Mouse (Mus musculus) MEL (cell line): ENCODE data around the gene Necab3. TPM values are rescaled to one million over a fixed set of nuclear protein-coding genes. Genes with fewer than 3 reads are reported as not detected.

Experiments used
- DNase-seq: peaks from one replicate; pipeline ENCODE4 v3.0.0; 2011; ENCODE audit warnings: low read depth, low spot score
- H3K27ac ChIP-seq: 2 replicates; pipeline ENCODE4 v1.5.1; 2012; ENCODE audit warnings: low read depth, mild to moderate bottlenecking, control low read depth, low read length, moderate library complexity; ENCODE audit not compliant: control insufficient read depth
- H3K27me3 ChIP-seq, 2 experiments: fragments of 150-350 bp in 1 of 2; sonication (generic) in 1 of 2; 2 replicates each; pipeline ENCODE4 v1.6.1; 2012; ENCODE audit warnings: low read length in 2 of 2, mild to moderate bottlenecking in 2 of 2, improper control_type of control experiment in 1 of 2, moderate library complexity in 1 of 2; ENCODE audit not compliant: insufficient read depth in 2 of 2, control insufficient read depth in 1 of 2
- H3K36me3 ChIP-seq, 2 experiments: 2 replicates each; pipeline ENCODE4 v1.6.1; 2012 to 2014; ENCODE audit warnings: low read length in 2 of 2, improper control_type of control experiment in 1 of 2, inconsistent platforms in 1 of 2, mild to moderate bottlenecking in 1 of 2; ENCODE audit not compliant: insufficient read depth in 2 of 2, control insufficient read depth in 1 of 2
- H3K4me1 ChIP-seq, 2 experiments: fragments of 150-350 bp in 1 of 2; sonication (generic) in 1 of 2; 2 replicates each; pipeline ENCODE4 v1.6.1; 2012; ENCODE audit warnings: low read length in 2 of 2, improper control_type of control experiment in 1 of 2, mild to moderate bottlenecking in 1 of 2; ENCODE audit not compliant: insufficient read depth in 2 of 2, control insufficient read depth in 1 of 2
- H3K4me3 ChIP-seq, 2 experiments: fragments of 150-350 bp in 1 of 2; sonication (generic) in 1 of 2; 2 replicates each; pipeline ENCODE4 v1.5.1; 2012; ENCODE audit warnings: low read depth in 2 of 2, low read length in 2 of 2, mild to moderate bottlenecking in 2 of 2, moderate library complexity in 2 of 2, control low read depth in 1 of 2, improper control_type of control experiment in 1 of 2; ENCODE audit not compliant: control insufficient read depth in 1 of 2, insufficient read depth in 1 of 2
- H3K79me2 ChIP-seq: 2 replicates; pipeline ENCODE4 v1.6.1; 2012; ENCODE audit warnings: mild to moderate bottlenecking, low read length, moderate library complexity; ENCODE audit not compliant: control insufficient read depth, poor library complexity, insufficient read depth
- H3K9ac ChIP-seq: 2 replicates; pipeline ENCODE4 v1.6.1; 2012; ENCODE audit warnings: low read depth, mild to moderate bottlenecking, control low read depth, low read length, moderate library complexity; ENCODE audit not compliant: control insufficient read depth, poor library complexity, severe bottlenecking
- H3K9me3 ChIP-seq: fragments of 150-350 bp; sonication (generic); replicated peaks from 2 replicates; pipeline ENCODE4 v1.6.1; 2012; ENCODE audit warnings: mild to moderate bottlenecking, low read length, improper control_type of control experiment, moderate library complexity; ENCODE audit not compliant: insufficient read depth
- BHLHE40 ChIP-seq: IDR thresholded peaks from 2 replicates; pipeline ENCODE4 v1.6.1; 2012; ENCODE audit warnings: low read depth, mild to moderate bottlenecking, inconsistent platforms, low read length, improper control_type of control experiment, borderline replicate concordance
- CHD1 ChIP-seq: IDR thresholded peaks from 2 replicates; pipeline ENCODE4 v1.6.1; 2012; ENCODE audit warnings: low read depth, mild to moderate bottlenecking, inconsistent platforms, low read length, improper control_type of control experiment
- CHD2 ChIP-seq: IDR thresholded peaks from 2 replicates; pipeline ENCODE4 v1.6.1; 2011; ENCODE audit warnings: low read length, improper control_type of control experiment
- CTCF ChIP-seq, 3 experiments: IDR thresholded peaks in 2 of 3; conservative IDR thresholded peaks in 1 of 3; 2 replicates each; pipeline ENCODE4 v1.5.1; 2011 to 2012; ENCODE audit warnings: low read length in 3 of 3, low read depth in 2 of 3, mild to moderate bottlenecking in 2 of 3, improper control_type of control experiment in 1 of 3, inconsistent platforms in 1 of 3, mixed read lengths in 1 of 3, moderate library complexity in 1 of 3; ENCODE audit not compliant: control insufficient read depth in 1 of 3, insufficient read depth in 1 of 3, poor library complexity in 1 of 3, severe bottlenecking in 1 of 3
- ELF1 ChIP-seq: IDR thresholded peaks from 2 replicates; pipeline ENCODE4 v1.6.1; 2014; ENCODE audit warnings: low read depth, mild to moderate bottlenecking, inconsistent platforms, low read length, improper control_type of control experiment, moderate library complexity
- EP300 ChIP-seq, 2 experiments: IDR thresholded peaks; 2 replicates each; pipeline ENCODE4 v1.6.1; 2011; ENCODE audit warnings: improper control_type of control experiment in 2 of 2, low read length in 2 of 2, low read depth in 1 of 2, mild to moderate bottlenecking in 1 of 2
- GABPA ChIP-seq: IDR thresholded peaks from 2 replicates; pipeline ENCODE4 v1.6.1; 2012; ENCODE audit warnings: low read depth, mild to moderate bottlenecking, inconsistent platforms, low read length, improper control_type of control experiment, moderate library complexity
- HCFC1 ChIP-seq: IDR thresholded peaks from 2 replicates; pipeline ENCODE4 v1.6.1; 2012; ENCODE audit warnings: low read depth, mild to moderate bottlenecking, inconsistent platforms, low read length, improper control_type of control experiment, moderate library complexity
- KAT2A ChIP-seq: conservative IDR thresholded peaks from 2 replicates; pipeline ENCODE4 v1.6.1; 2012; ENCODE audit warnings: low read depth, low read length, improper control_type of control experiment, inconsistent platforms
- MAFK ChIP-seq: IDR thresholded peaks from 2 replicates; pipeline ENCODE4 v1.6.1; 2011; ENCODE audit warnings: low read depth, mild to moderate bottlenecking, low read length, improper control_type of control experiment, borderline replicate concordance
- MAX ChIP-seq: IDR thresholded peaks from 2 replicates; pipeline ENCODE4 v1.6.1; 2011; ENCODE audit warnings: low read length, improper control_type of control experiment
- MAZ ChIP-seq: IDR thresholded peaks from 2 replicates; pipeline ENCODE4 v1.6.1; 2012; ENCODE audit warnings: low read depth, mild to moderate bottlenecking, inconsistent platforms, low read length, improper control_type of control experiment
- MXI1 ChIP-seq: IDR thresholded peaks from 2 replicates; pipeline ENCODE4 v1.6.1; 2011; ENCODE audit warnings: mild to moderate bottlenecking, low read depth, low read length, improper control_type of control experiment
- MYB ChIP-seq: IDR thresholded peaks from 2 replicates; pipeline ENCODE4 v1.6.1; 2011; ENCODE audit warnings: mild to moderate bottlenecking, low read depth, low read length, improper control_type of control experiment
- NRF1 ChIP-seq: IDR thresholded peaks from 2 replicates; pipeline ENCODE4 v1.6.1; 2014; ENCODE audit warnings: low read depth, mild to moderate bottlenecking, inconsistent platforms, low read length, improper control_type of control experiment, moderate library complexity; ENCODE audit not compliant: poor library complexity, insufficient read depth, severe bottlenecking
- POLR2AphosphoS2 ChIP-seq: IDR thresholded peaks from 2 replicates; pipeline ENCODE4 v1.6.1; 2011; ENCODE audit warnings: low read length, improper control_type of control experiment
- RAD21 ChIP-seq: IDR thresholded peaks from 2 replicates; pipeline ENCODE4 v1.6.1; 2011; ENCODE audit warnings: mild to moderate bottlenecking, low read depth, low read length, improper control_type of control experiment
- SIN3A ChIP-seq: IDR thresholded peaks from 2 replicates; pipeline ENCODE4 v1.6.1; 2012; ENCODE audit warnings: low read length, improper control_type of control experiment, inconsistent platforms
- SMC3 ChIP-seq: IDR thresholded peaks from 2 replicates; pipeline ENCODE4 v1.6.1; 2011; ENCODE audit warnings: low read depth, low read length, improper control_type of control experiment
- TCF12 ChIP-seq: IDR thresholded peaks from 2 replicates; pipeline ENCODE4 v1.6.1; 2014; ENCODE audit warnings: low read depth, mild to moderate bottlenecking, inconsistent platforms, low read length, improper control_type of control experiment, moderate library complexity
- UBTF ChIP-seq: IDR thresholded peaks from 2 replicates; pipeline ENCODE4 v1.6.1; 2012; ENCODE audit warnings: low read depth, mild to moderate bottlenecking, inconsistent platforms, low read length, improper control_type of control experiment, moderate library complexity, borderline replicate concordance; ENCODE audit not compliant: insufficient read depth
- USF1 ChIP-seq: IDR thresholded peaks from 2 replicates; pipeline ENCODE4 v1.6.1; 2014; ENCODE audit warnings: low read depth, mild to moderate bottlenecking, inconsistent platforms, low read length, improper control_type of control experiment, moderate library complexity
- ZC3H11A ChIP-seq: IDR thresholded peaks from 2 replicates; pipeline ENCODE4 v1.6.1; 2012; ENCODE audit warnings: low read depth, mild to moderate bottlenecking, inconsistent platforms, low read length, improper control_type of control experiment
- polyA plus RNA-seq, 2 experiments: library from polyadenylated mRNA; stranded (reverse) in 1 of 2; unstranded in 1 of 2; fragments of >175 nt in 1 of 2; fragments of >200 nt in 1 of 2; gene quantifications; 2 replicates each; pipeline versions ENCODE4 v1.2.1 to v1.2.4; 2012; ENCODE audit warnings: low replicate concordance in 2 of 2, low read depth in 1 of 2; ENCODE audit not compliant: insufficient read length in 2 of 2, insufficient read depth in 1 of 2, missing spikeins in 1 of 2
- total RNA-seq: library from RNA; depleted of rRNA; stranded (reverse); fragments of 300-350 nt; gene quantifications from 2 replicates; pipeline ENCODE4 v1.2.3, GENCODE M21; 2012

Gene Necab3
- total and polyA plus RNA-seq, 3 experiments: 4.0 to 12.1 TPM; not detected in 1

GRCm38 (mm10) chr2:154507566-154508283 lies 51.0 kb downstream of the Necab3 start:
- H3K79me2 ChIP-seq: no peaks in the 10 kb centered on the region; the same call in 1 of the 2 replicates
- no peak overlapping the region for H3K27ac ChIP-seq
- H3K4me1 ChIP-seq: no peaks in the 10 kb centered on the region
- H3K9me3 ChIP-seq: no peaks in the 10 kb centered on the region
- H3K9ac ChIP-seq: no peak overlapping the region
- peak; percentile 38; the same call in 1 of the 2 replicates for TF ChIP-seq MXI1
- TF ChIP-seq SMC3: 0 out of 2 replicates have a peak, but pooled peaks have one; percentile 24
- TF ChIP-seq CTCF (IDR thresholded peaks at IDR 0.05 in 2 of 3, conservative IDR thresholded peaks at IDR 0.05 in 1 of 3; ENCODE audit: control insufficient read depth in 1 of 3, insufficient read depth in 1 of 3, low read depth in 2 of 3, low read length in 3 of 3, poor library complexity in 1 of 3, severe bottlenecking in 1 of 3): peak in 1 of 3 experiments; percentile 12; a peak in 1 of 6 replicates
- TF ChIP-seq GABPA: no peak
- no peaks in the 10 kb centered on the region for H3K27me3 ChIP-seq
- no peak overlapping the region for H3K4me3 ChIP-seq
- DNase-seq: peak; percentile 26
- H3K36me3 ChIP-seq: peaks cover 0 to 12% of the 10 kb centered on the region in 2 experiments; a peak in 2 of 4 replicates

- Histone ChIP-seq H3K27ac (no peak overlapping the region), H3K4me3 (no peak overlapping the region), H3K36me3 (peaks cover 0 to 12% of the 10 kb centered on the region in 2 experiments; a peak in 2 of 4 replicates), H3K27me3 (no peaks in the 10 kb centered on the region), H3K9ac (no peak overlapping the region), H3K4me1 (no peaks in the 10 kb centered on the region), H3K9me3 (no peaks in the 10 kb centered on the region), H3K79me2 (no peaks in the 10 kb centered on the region; the same call in 1 of the 2 replicates)
- no peak for DNase-seq
- TF ChIP-seq RAD21 (no peak), TCF12 (no peak), CTCF (IDR thresholded peaks at IDR 0.05 in 2 of 3, conservative IDR thresholded peaks at IDR 0.05 in 1 of 3; ENCODE audit: control insufficient read depth in 1 of 3, insufficient read depth in 1 of 3, low read depth in 2 of 3, low read length in 3 of 3, poor library complexity in 1 of 3, severe bottlenecking in 1 of 3) (no peak), MXI1 (no peak), CHD1 (no peak), EP300 (IDR thresholded peaks at IDR 0.05; ENCODE audit: low read depth in 1 of 2, low read length in 2 of 2) (no peak), KAT2A (no peak), SMC3 (no peak), MAZ (no peak)
These were observed 51.6 kb downstream of the Necab3 start for GRCm38 (mm10) chr2:154507076-154507475.

- Histone ChIP-seq H3K27ac (no peak overlapping the region), H3K79me2 (peaks cover 2% of the 10 kb centered on the region; the same call in 1 of the 2 replicates), H3K4me1 (no peaks in the 10 kb centered on the region; a peak in 2 of 4 replicates), H3K36me3 (peaks cover 2 to 4% of the 10 kb centered on the region in 2 experiments), H3K9ac (no peak overlapping the region), H3K27me3 (no peaks in the 10 kb centered on the region), H3K4me3 (no peak overlapping the region), H3K9me3 (no peaks in the 10 kb centered on the region)
- no peak for TF ChIP-seq MXI1
- TF ChIP-seq POLR2AphosphoS2: no peak
- TF ChIP-seq UBTF: no peak
- TF ChIP-seq SIN3A: no peak
- no peak for TF ChIP-seq TCF12
- TF ChIP-seq CHD2: no peak
- no peak for TF ChIP-seq USF1
- TF ChIP-seq NRF1: no peak
- no peak for TF ChIP-seq MAX
- no peak for TF ChIP-seq BHLHE40
- TF ChIP-seq ZC3H11A: no peak
- no peak for TF ChIP-seq MAFK
- TF ChIP-seq MYB: no peak
- no peak for TF ChIP-seq MAZ
- no peak for TF ChIP-seq ELF1
- no peak for TF ChIP-seq RAD21
- TF ChIP-seq HCFC1: no peak
- no peak for TF ChIP-seq SMC3
- no peak for DNase-seq
These were observed 57.9 kb downstream of the Necab3 start for GRCm38 (mm10) chr2:154500758-154501157.
